Mouse (Mus musculus) lung, postnatal 0 days (tissue): Measurements from ENCODE around the gene Cela2a.

Experiments
- CTCF ChIP-seq: IDR thresholded peaks from 2 replicates; pipeline ENCODE4 v1.5.1; 2016; ENCODE audit warnings: antibody characterized with exemption, mild to moderate bottlenecking
- EP300 ChIP-seq: IDR thresholded peaks from 2 replicates; pipeline ENCODE4 v1.6.1; 2016; ENCODE audit warnings: antibody characterized with exemption, mild to moderate bottlenecking, control low read depth

DNA sequence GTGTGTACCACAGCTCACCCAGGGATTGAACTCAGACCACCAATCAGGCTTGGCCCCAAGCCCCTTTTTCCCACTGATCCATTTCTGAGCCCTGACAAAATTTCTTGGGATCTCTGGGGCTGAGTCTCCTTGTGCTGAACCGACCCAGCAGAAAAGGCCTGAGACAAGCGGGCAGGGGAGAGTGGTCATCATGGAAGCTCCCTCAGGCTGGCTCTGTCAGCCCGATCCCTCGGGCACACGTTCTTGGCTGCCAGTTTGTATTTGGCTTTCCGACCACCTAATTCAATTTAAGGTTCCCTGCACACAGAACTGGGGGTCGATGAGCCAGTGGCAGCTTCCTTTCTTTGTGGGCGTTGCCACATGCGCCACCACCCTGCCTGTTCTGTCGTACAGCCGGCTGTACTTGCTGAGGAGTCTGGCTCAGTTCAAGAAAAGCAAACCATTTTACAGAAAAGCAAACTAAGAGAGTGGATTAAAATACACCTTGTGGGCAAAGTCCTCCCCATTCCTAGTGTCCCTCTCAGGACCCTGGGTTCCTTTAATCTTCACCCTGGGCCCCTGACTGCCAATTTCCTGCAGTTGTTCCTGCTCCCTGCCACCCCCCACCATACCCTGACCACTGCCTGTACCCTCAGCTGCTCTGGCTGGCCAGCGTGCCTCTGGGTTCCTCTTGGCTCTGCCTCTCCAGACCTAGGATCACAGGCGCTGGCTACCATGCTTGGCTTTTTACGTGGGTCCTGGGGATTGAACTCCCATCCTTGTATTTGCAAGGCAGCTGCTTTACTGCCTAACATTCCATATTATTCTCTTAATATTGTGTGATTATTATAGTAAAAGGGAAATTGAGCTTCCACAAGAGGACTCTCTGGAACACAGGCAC is 8.9 kb downstream of the Cela2a start:
- no peak for TF ChIP-seq CTCF
- no peak for TF ChIP-seq EP300
